Mouse (Mus musculus) embryonic facial prominence, embryonic 14.5 days (tissue): ENCODE measurements around the gene Trpv3. TPM values are rescaled to one million over a fixed set of nuclear protein-coding genes. Genes with fewer than 3 reads are reported as not detected.

Source experiments
- ATAC-seq: fragments of 200-750 bp; cut with Nextera tagmentation; 2 replicates; pipeline ENCODE4 v1.8.0; 2017; ENCODE audit warnings: low read depth, moderate number of reproducible peaks, moderate TSS enrichment
- DNase-seq: peaks from one replicate; pipeline ENCODE4 v3.0.0-alpha.2; 2015; ENCODE audit warnings: low spot score
- H3K27ac ChIP-seq: fragments of 300-500 bp; sonication (generic); replicated peaks from 2 replicates; pipeline ENCODE4 v1.5.1; 2014; ENCODE audit warnings: low read depth, mild to moderate bottlenecking, low read length, moderate library complexity
- H3K27me3 ChIP-seq: fragments of 300-500 bp; sonication (generic); replicated peaks from 2 replicates; pipeline ENCODE4 v1.6.1; 2014; ENCODE audit warnings: low read length; ENCODE audit not compliant: control insufficient read depth, insufficient read depth
- H3K36me3 ChIP-seq: fragments of 300-500 bp; sonication (generic); 2 replicates; pipeline ENCODE4 v1.6.1; 2014; ENCODE audit warnings: low read length, mixed read lengths; ENCODE audit not compliant: control insufficient read depth, insufficient read depth
- H3K4me1 ChIP-seq: fragments of 300-500 bp; sonication (generic); 2 replicates; pipeline ENCODE4 v1.6.1; 2014; ENCODE audit warnings: antibody characterized with exemption, low read length; ENCODE audit not compliant: control insufficient read depth, insufficient read depth
- H3K4me2 ChIP-seq: fragments of 300-500 bp; sonication (generic); 2 replicates; pipeline ENCODE4 v1.6.1; 2014; ENCODE audit warnings: low read depth, mild to moderate bottlenecking, low read length, moderate library complexity, mixed read lengths
- H3K4me3 ChIP-seq: fragments of 300-500 bp; sonication (generic); 2 replicates; pipeline ENCODE4 v1.5.1; 2014; ENCODE audit warnings: low read depth, mild to moderate bottlenecking, low read length
- H3K9ac ChIP-seq: fragments of 300-500 bp; sonication (generic); 2 replicates; pipeline ENCODE4 v1.6.1; 2014; ENCODE audit warnings: low read depth, mild to moderate bottlenecking, low read length, moderate library complexity, mixed read lengths
- H3K9me3 ChIP-seq: fragments of 300-500 bp; sonication (generic); 2 replicates; pipeline ENCODE4 v1.6.1; 2016; ENCODE audit warnings: low read length; ENCODE audit not compliant: control insufficient read depth
- WGBS: fragments of 180-500 bp; shearing (Covaris S2); extraction: QIAGEN DNeasy Blood & Tissue Kit; methylation state at CpG from one replicate; pipeline ENCODE4 v1.1.7; 2014; 5-methylcytosine and 5-hydroxymethylcytosine counted together
- polyA plus RNA-seq: library from polyadenylated mRNA; unstranded; fragments of >200 nt; fragmentation: Nextera tagmentation; extraction: Ambion mirVana; gene quantifications from 2 replicates; pipeline ENCODE4 v1.2.1, GENCODE M21; 2014

The Trpv3 gene
- 0.26 and 0.28 TPM in 2 replicates for polyA plus RNA-seq

- Histone ChIP-seq H3K4me3 (no peak within 1 kb of the TSS), H3K27me3 (no peaks in the 10 kb centered on the region), H3K4me2 (no peak within 1 kb of the TSS), H3K9ac (no peak within 1 kb of the TSS), H3K36me3 (no peaks in the 10 kb centered on the region), H3K4me1 (no peaks in the 10 kb centered on the region), H3K9me3 (no peaks in the 10 kb centered on the region), H3K27ac (no peak within 1 kb of the TSS)
- 77% methylated on average over 7 of the region's 7 CpGs for WGBS
- DNase-seq (peak; percentile 45), ATAC-seq (no peak)
Observed at GRCm38 (mm10) chr11:73267267-73267666, at the start of gene Trpv3. Trpv3 (plus strand) TSS chr11:73267388.

- H3K9me3 ChIP-seq, result no peaks in the 10 kb centered on the region
- ATAC-seq (no peak), DNase-seq (no peak)
- no peak overlapping the region for H3K9ac ChIP-seq
- H3K27ac ChIP-seq, result no peak overlapping the region
- 67% methylated on average over 2 of the region's 2 CpGs for WGBS
- H3K4me1 ChIP-seq, result no peaks in the 10 kb centered on the region
- H3K4me3 ChIP-seq, result no peak overlapping the region
- no peak overlapping the region for H3K4me2 ChIP-seq
- H3K27me3 ChIP-seq, result no peaks in the 10 kb centered on the region
- no peaks in the 10 kb centered on the region for H3K36me3 ChIP-seq
Observed at GRCm38 (mm10) chr11:73219671-73220070, 47.5 kb upstream of the Trpv3 start.

- no peak overlapping the region for H3K4me3 ChIP-seq
- no peak for DNase-seq
- H3K4me1 ChIP-seq, result no peaks in the 10 kb centered on the region
- H3K36me3 ChIP-seq, result no peaks in the 10 kb centered on the region
- H3K27me3 ChIP-seq, result no peaks in the 10 kb centered on the region
- 67% methylated on average over 1 of the region's 1 CpGs for WGBS
- H3K27ac ChIP-seq, result no peak overlapping the region
- no peaks in the 10 kb centered on the region for H3K9me3 ChIP-seq
- ATAC-seq, result no peak
- H3K4me2 ChIP-seq, result no peak overlapping the region
- H3K9ac ChIP-seq, result no peak overlapping the region
Observed at GRCm38 (mm10) chr11:73220651-73221050, 46.5 kb upstream of the Trpv3 start.

- Histone ChIP-seq H3K36me3 (no peaks in the 10 kb centered on the region), H3K27ac (no peak overlapping the region), H3K4me1 (no peaks in the 10 kb centered on the region), H3K27me3 (no peaks in the 10 kb centered on the region), H3K9ac (no peak overlapping the region), H3K9me3 (no peaks in the 10 kb centered on the region), H3K4me2 (no peak overlapping the region), H3K4me3 (no peak overlapping the region)
- DNase-seq, result no peak
- ATAC-seq, result no peak
- WGBS, result 31% methylated on average over 5 of the region's 5 CpGs
Observed at GRCm38 (mm10) chr11:73222846-73223245, 44.3 kb upstream of the Trpv3 start.

GRCm38 (mm10) chr11:73223966-73224365, 43.2 kb upstream of the Trpv3 start:
- ATAC-seq (no peak), DNase-seq (no peak)
- Histone ChIP-seq H3K9ac (no peak overlapping the region), H3K9me3 (no peaks in the 10 kb centered on the region), H3K4me2 (no peak overlapping the region), H3K4me3 (no peak overlapping the region), H3K27me3 (no peaks in the 10 kb centered on the region), H3K27ac (no peak overlapping the region), H3K36me3 (no peaks in the 10 kb centered on the region), H3K4me1 (no peaks in the 10 kb centered on the region)
- 74% methylated on average over 2 of the region's 2 CpGs for WGBS

- Histone ChIP-seq H3K27me3 (no peaks in the 10 kb centered on the region), H3K4me2 (no peak overlapping the region), H3K4me1 (no peaks in the 10 kb centered on the region), H3K4me3 (no peak overlapping the region), H3K9me3 (no peaks in the 10 kb centered on the region), H3K27ac (no peak overlapping the region), H3K36me3 (no peaks in the 10 kb centered on the region), H3K9ac (no peak overlapping the region)
- DNase-seq (no peak), ATAC-seq (no peak)
- 82% methylated on average over 6 of the region's 6 CpGs for WGBS
Observed at GRCm38 (mm10) chr11:73225856-73226255, 41.3 kb upstream of the Trpv3 start.

- Histone ChIP-seq H3K4me3 (no peak overlapping the region), H3K27me3 (no peaks in the 10 kb centered on the region), H3K9ac (no peak overlapping the region), H3K4me2 (no peak overlapping the region), H3K36me3 (no peaks in the 10 kb centered on the region), H3K27ac (no peak overlapping the region), H3K9me3 (no peaks in the 10 kb centered on the region), H3K4me1 (no peaks in the 10 kb centered on the region)
- no peak for DNase-seq
- no peak for ATAC-seq
- WGBS, result 73% methylated on average over 5 of the region's 5 CpGs
Observed at GRCm38 (mm10) chr11:73228881-73229280, 38.3 kb upstream of the Trpv3 start.

GRCm38 (mm10) chr11:73230081-73230480, 37.1 kb upstream of the Trpv3 start:
- H3K4me3 ChIP-seq, result no peak overlapping the region
- 78% methylated on average over 5 of the region's 5 CpGs for WGBS
- H3K9me3 ChIP-seq, result no peaks in the 10 kb centered on the region
- ATAC-seq (no peak), DNase-seq (no peak)
- H3K4me1 ChIP-seq, result no peaks in the 10 kb centered on the region
- H3K4me2 ChIP-seq, result no peak overlapping the region
- no peak overlapping the region for H3K27ac ChIP-seq
- no peaks in the 10 kb centered on the region for H3K36me3 ChIP-seq
- no peak overlapping the region for H3K9ac ChIP-seq
- H3K27me3 ChIP-seq, result no peaks in the 10 kb centered on the region

GRCm38 (mm10) chr11:73232513-73232912, 34.7 kb upstream of the Trpv3 start:
- Histone ChIP-seq H3K27me3 (no peaks in the 10 kb centered on the region), H3K27ac (no peak overlapping the region), H3K4me1 (peaks cover 8% of the 10 kb centered on the region; the same call in 1 of the 2 replicates), H3K4me3 (no peak overlapping the region), H3K9ac (no peak overlapping the region), H3K36me3 (no peaks in the 10 kb centered on the region), H3K9me3 (no peaks in the 10 kb centered on the region), H3K4me2 (no peak overlapping the region)
- ATAC-seq (no peak), DNase-seq (no peak)
- WGBS, result 57% methylated on average over 2 of the region's 2 CpGs
